Mouse (Mus musculus): ENCODE data around the gene Ppat. TPM values are rescaled to one million over a fixed set of nuclear protein-coding genes. Genes with fewer than 3 reads are reported as not detected.

Ppat gene
- 12.4 and 12.5 TPM in 2 replicates for polyA plus RNA-seq (2015; fragmentation: Nextera tagmentation; extraction: Ambion mirVana)

GRCm38 (mm10) chr5:76951106-76952027 lies at the start of gene Ppat, which contains the start of gene Paics:
Gene Ppat, minus strand, starts transcription at chr5:76951578.
Gene Paics, plus strand, starts transcription at chr5:76951307.
- peaks cover 4% of the 10 kb centered on the region; the same call in 1 of the 2 replicates for H3K4me1 ChIP-seq (replicated peaks; ENCODE audit: control insufficient read depth, insufficient read depth)
- ATAC-seq (ENCODE audit: low FRiP score, low TSS enrichment) (peak; percentile 97), DNase-seq (ENCODE audit: low spot score) (peak; percentile 99)
- WGBS = under 1% methylated on average over 81 of the region's 81 CpGs
- peak within 1 kb of the TSS; percentile 70 for H3K4me3 ChIP-seq (ENCODE audit: low read depth, low read length)
- H3K9me3 ChIP-seq (ENCODE audit: control insufficient read depth, low read length) = no peaks in the 10 kb centered on the region
- H3K4me2 ChIP-seq (replicated peaks; ENCODE audit: low read depth) = peak within 1 kb of the TSS; percentile 91
- TF ChIP-seq EP300 (optimal IDR thresholded peaks at IDR 0.05) (no peak), CTCF (IDR thresholded peaks at IDR 0.05; ENCODE audit: low read depth) (peak; percentile 13; the same call in 1 of the 2 replicates)
- H3K27ac ChIP-seq (replicated peaks) = peak within 1 kb of the TSS; percentile 86
- peak within 1 kb of the TSS; percentile 85 for H3K9ac ChIP-seq (ENCODE audit: low read length)
- no peaks in the 10 kb centered on the region for H3K27me3 ChIP-seq (ENCODE audit: control insufficient read depth, insufficient read depth, low read length)
- no peaks in the 10 kb centered on the region for H3K36me3 ChIP-seq (ENCODE audit: control insufficient read depth, insufficient read depth, low read length)

GRCm38 (mm10) chr5:76998416-76998815 lies 47.0 kb upstream of the Ppat start:
- WGBS = 45% methylated on average over 5 of the region's 5 CpGs
- no peak overlapping the region for H3K9ac ChIP-seq (ENCODE audit: low read length)
- TF ChIP-seq CTCF (IDR thresholded peaks at IDR 0.05; ENCODE audit: low read depth) (peak; percentile 76), EP300 (optimal IDR thresholded peaks at IDR 0.05) (no peak)
- no peak overlapping the region for H3K27ac ChIP-seq (replicated peaks)
- DNase-seq (ENCODE audit: low spot score) (peak; percentile 20), ATAC-seq (ENCODE audit: low FRiP score, low TSS enrichment) (no peak)
- H3K36me3 ChIP-seq (ENCODE audit: control insufficient read depth, insufficient read depth, low read length) = peaks cover 23% of the 10 kb centered on the region
- H3K4me3 ChIP-seq (ENCODE audit: low read depth, low read length) = no peak overlapping the region
- no peaks in the 10 kb centered on the region for H3K9me3 ChIP-seq (ENCODE audit: control insufficient read depth, low read length)
- H3K4me2 ChIP-seq (replicated peaks; ENCODE audit: low read depth) = no peak overlapping the region
- H3K4me1 ChIP-seq (replicated peaks; ENCODE audit: control insufficient read depth, insufficient read depth) = no peaks in the 10 kb centered on the region
- H3K27me3 ChIP-seq (ENCODE audit: control insufficient read depth, insufficient read depth, low read length) = no peaks in the 10 kb centered on the region

GRCm38 (mm10) chr5:76993174-76993814 lies 41.9 kb upstream of the Ppat start:
- Histone ChIP-seq H3K27ac (replicated peaks) (no peak overlapping the region), H3K9ac (ENCODE audit: low read length) (no peak overlapping the region), H3K4me1 (replicated peaks; ENCODE audit: control insufficient read depth, insufficient read depth) (no peaks in the 10 kb centered on the region), H3K4me2 (replicated peaks; ENCODE audit: low read depth) (no peak overlapping the region), H3K4me3 (ENCODE audit: low read depth, low read length) (no peak overlapping the region), H3K36me3 (ENCODE audit: control insufficient read depth, insufficient read depth, low read length) (peaks cover 35% of the 10 kb centered on the region), H3K9me3 (ENCODE audit: control insufficient read depth, low read length) (no peaks in the 10 kb centered on the region), H3K27me3 (ENCODE audit: control insufficient read depth, insufficient read depth, low read length) (no peaks in the 10 kb centered on the region)
- WGBS = 92% methylated on average over 5 of the region's 5 CpGs
- DNase-seq (ENCODE audit: low spot score) (no peak), ATAC-seq (ENCODE audit: low FRiP score, low TSS enrichment) (no peak)
- no peak for TF ChIP-seq CTCF (IDR thresholded peaks at IDR 0.05; ENCODE audit: low read depth)
- TF ChIP-seq EP300 (optimal IDR thresholded peaks at IDR 0.05) = no peak

GRCm38 (mm10) chr5:76990789-76991188 lies 39.4 kb upstream of the Ppat start:
- H3K4me2 ChIP-seq (replicated peaks; ENCODE audit: low read depth) = no peak overlapping the region
- DNase-seq (ENCODE audit: low spot score) (no peak), ATAC-seq (ENCODE audit: low FRiP score, low TSS enrichment) (no peak)
- WGBS = 92% methylated on average over 3 of the region's 3 CpGs
- H3K9me3 ChIP-seq (ENCODE audit: control insufficient read depth, low read length) = no peaks in the 10 kb centered on the region
- no peaks in the 10 kb centered on the region for H3K27me3 ChIP-seq (ENCODE audit: control insufficient read depth, insufficient read depth, low read length)
- no peak overlapping the region for H3K9ac ChIP-seq (ENCODE audit: low read length)
- H3K27ac ChIP-seq (replicated peaks) = no peak overlapping the region
- TF ChIP-seq CTCF (IDR thresholded peaks at IDR 0.05; ENCODE audit: low read depth) = no peak
- H3K4me3 ChIP-seq (ENCODE audit: low read depth, low read length) = no peak overlapping the region
- no peaks in the 10 kb centered on the region for H3K4me1 ChIP-seq (replicated peaks; ENCODE audit: control insufficient read depth, insufficient read depth)
- H3K36me3 ChIP-seq (ENCODE audit: control insufficient read depth, insufficient read depth, low read length) = peaks cover 39% of the 10 kb centered on the region

- no peaks in the 10 kb centered on the region for H3K27me3 ChIP-seq (ENCODE audit: control insufficient read depth, insufficient read depth, low read length)
- no peak overlapping the region for H3K4me3 ChIP-seq (ENCODE audit: low read depth, low read length)
- H3K27ac ChIP-seq (replicated peaks) = no peak overlapping the region
- no peak overlapping the region for H3K4me2 ChIP-seq (replicated peaks; ENCODE audit: low read depth)
- 0 out of 2 replicates have a peak, but pooled peaks have one; percentile 4 for TF ChIP-seq CTCF (IDR thresholded peaks at IDR 0.05; ENCODE audit: low read depth)
- no peak for TF ChIP-seq EP300 (optimal IDR thresholded peaks at IDR 0.05)
- ATAC-seq (ENCODE audit: low FRiP score, low TSS enrichment) = no peak
- H3K9ac ChIP-seq (ENCODE audit: low read length) = no peak overlapping the region
- H3K4me1 ChIP-seq (replicated peaks; ENCODE audit: control insufficient read depth, insufficient read depth) = no peaks in the 10 kb centered on the region
- 94% methylated on average over 11 of the region's 11 CpGs for WGBS
- no peaks in the 10 kb centered on the region for H3K9me3 ChIP-seq (ENCODE audit: control insufficient read depth, low read length)
- H3K36me3 ChIP-seq (ENCODE audit: control insufficient read depth, insufficient read depth, low read length) = peaks cover 37% of the 10 kb centered on the region
- no peak for DNase-seq (ENCODE audit: low spot score)
Measured at GRCm38 (mm10) chr5:76984015-76984414, 32.6 kb upstream of the Ppat start.
